Mouse (Mus musculus): Measurements from ENCODE around the gene Bcl9.

The Bcl9 gene

GRCm38 (mm10) chr3:97301586-97301985 lies 3.9 kb upstream of the Bcl9 start:
- ChIA-PET CTCF (no interaction called here), POLR2A (interaction anchor here in 2 of 4 experiments (0.6 to 1.0 kb wide), 4 partner anchors 8 to 711 kb away, joined by 3 to 6 read pairs (median 4); partner anchors contain the start of gene Sec22b (in 1 of the 2))

GRCm38 (mm10) chr3:97300370-97300769 lies 2.7 kb upstream of the Bcl9 start:
- CTCF ChIA-PET, result no interaction called here

GRCm38 (mm10) chr3:97299885-97300284 lies 2.2 kb upstream of the Bcl9 start:
- CTCF ChIA-PET, result interaction anchor here in 1 of 4 experiments (1.1 kb wide), 1 partner anchor 362 kb away, joined by 3 read pairs; no protein-coding TSS in a partner anchor

More at GRCm38 (mm10) chr3:97300370-97300769, 2.7 kb upstream of the Bcl9 start:
- POLR2A ChIA-PET, result no interaction called here

GRCm38 (mm10) chr3:97298856-97299465 lies 1.2 kb upstream of the Bcl9 start:
- ChIA-PET POLR2A (interaction anchor here in 3 of 4 experiments (0.6 to 3.2 kb wide), 19 partner anchors 9 to 511 kb away, joined by 3 to 16 read pairs (median 4); no protein-coding TSS in a partner anchor), CTCF (interaction anchor here in 1 of 4 experiments (1.1 kb wide), 1 partner anchor 362 kb away, joined by 3 read pairs; no protein-coding TSS in a partner anchor)

More at GRCm38 (mm10) chr3:97299885-97300284, 2.2 kb upstream of the Bcl9 start:
- POLR2A ChIA-PET, result no interaction called here

- POLR2A ChIA-PET, result interaction anchor here (0.6 to 3.2 kb wide), 23 partner anchors 9 to 567 kb away, joined by 3 to 16 read pairs (median 4); no protein-coding TSS in a partner anchor
These were observed 670 bp downstream of the Bcl9 start for GRCm38 (mm10) chr3:97296941-97297552.

GRCm38 (mm10) chr3:97294334-97294733 lies 3.4 kb downstream of the Bcl9 start:
- ChIA-PET CTCF (interaction anchor here in 2 of 4 experiments (0.6 to 0.7 kb wide), 2 partner anchors 135 to 364 kb away, joined by 3 read pairs; no protein-coding TSS in a partner anchor), POLR2A (interaction anchor here in 1 of 4 experiments (0.9 kb wide), 1 partner anchor 18 kb away, joined by 4 read pairs; no protein-coding TSS in a partner anchor)

More at GRCm38 (mm10) chr3:97296941-97297552, 670 bp downstream of the Bcl9 start:
- CTCF ChIA-PET, result interaction anchor here in 3 of 4 experiments (0.5 to 1.1 kb wide), 8 partner anchors 41 to 361 kb away, joined by 3 to 18 read pairs (median 4); no protein-coding TSS in a partner anchor

GRCm38 (mm10) chr3:97284878-97285277 lies 12.8 kb downstream of the Bcl9 start:
- POLR2A ChIA-PET, result no interaction called here
- CTCF ChIA-PET, result no interaction called here

GRCm38 (mm10) chr3:97284056-97284455 lies 13.7 kb downstream of the Bcl9 start:
- ChIA-PET POLR2A (interaction anchor here in 1 of 4 experiments (0.8 kb wide), 1 partner anchor 14 kb away, joined by 3 read pairs; the partner anchor contains the start of gene Bcl9), CTCF (no interaction called here)

GRCm38 (mm10) chr3:97281426-97281825 lies 16.3 kb downstream of the Bcl9 start:
- ChIA-PET POLR2A (interaction anchor here in 1 of 4 experiments (1.6 kb wide), 1 partner anchor 17 kb away, joined by 4 read pairs; the partner anchor contains the start of gene Bcl9), CTCF (no interaction called here)

GRCm38 (mm10) chr3:97275708-97276107 lies 22.0 kb downstream of the Bcl9 start:
- CTCF ChIA-PET, result interaction anchor here in 2 of 4 experiments (0.6 to 1.1 kb wide), 2 partner anchors 63 to 289 kb away, joined by 3 to 4 read pairs; no protein-coding TSS in a partner anchor
- POLR2A ChIA-PET, result interaction anchor here in 1 of 4 experiments (0.6 to 1.0 kb wide), 2 partner anchors 19 to 37 kb away, joined by 3 to 4 read pairs; no protein-coding TSS in a partner anchor

GRCm38 (mm10) chr3:97274516-97275230 lies 23.0 kb downstream of the Bcl9 start:
- POLR2A ChIA-PET, result interaction anchor here in 1 of 4 experiments (0.6 kb wide), 2 partner anchors 16 to 71 kb away, joined by 4 to 6 read pairs; no protein-coding TSS in a partner anchor

GRCm38 (mm10) chr3:97273876-97274275 lies 23.8 kb downstream of the Bcl9 start:
- CTCF ChIA-PET, result interaction anchor here in 1 of 4 experiments (1.3 kb wide), 1 partner anchor 65 kb away, joined by 3 read pairs; no protein-coding TSS in a partner anchor
- POLR2A ChIA-PET, result interaction anchor here in 1 of 4 experiments (0.7 kb wide), 1 partner anchor 25 kb away, joined by 3 read pairs; no protein-coding TSS in a partner anchor

More at GRCm38 (mm10) chr3:97274516-97275230, 23.0 kb downstream of the Bcl9 start:
- CTCF ChIA-PET, result interaction anchor here in 2 of 4 experiments (1.1 to 1.3 kb wide), 2 partner anchors 64 kb away, joined by 3 read pairs; no protein-coding TSS in a partner anchor

GRCm38 (mm10) chr3:97265667-97266415 lies 31.9 kb downstream of the Bcl9 start:
- CTCF ChIA-PET, result no interaction called here
- POLR2A ChIA-PET, result no interaction called here

GRCm38 (mm10) chr3:97262235-97262634 lies 35.5 kb downstream of the Bcl9 start:
- CTCF ChIA-PET, result no interaction called here

GRCm38 (mm10) chr3:97255706-97256339 lies 41.9 kb downstream of the Bcl9 start:
- ChIA-PET CTCF (no interaction called here), POLR2A (interaction anchor here in 2 of 4 experiments (0.6 to 1.5 kb wide), 3 partner anchors 12 to 59 kb away, joined by 3 to 4 read pairs (median 3); no protein-coding TSS in a partner anchor)

More at GRCm38 (mm10) chr3:97262235-97262634, 35.5 kb downstream of the Bcl9 start:
- POLR2A ChIA-PET, result no interaction called here

- ChIA-PET CTCF (no interaction called here), POLR2A (interaction anchor here in 2 of 4 experiments (0.6 to 1.5 kb wide), 9 partner anchors 11 to 60 kb away, joined by 3 to 5 read pairs (median 3); no protein-coding TSS in a partner anchor)
These were observed 42.8 kb downstream of the Bcl9 start for GRCm38 (mm10) chr3:97254861-97255465.

Measured in embryonic stem cell, embryonic (primary cell).